Mouse (Mus musculus): ENCODE results near the gene Prkn.

Prkn gene

GRCm38 (mm10) chr17:10840148-10840707, at the start of gene Prkn, which contains the start of gene Pacrg:
Gene Prkn, plus strand, starts transcription at chr17:10840384.
Gene Pacrg, minus strand, starts transcription at chr17:10840311.
- peak; percentile 98 for DNase-seq

- no peak for DNase-seq
Measured at GRCm38 (mm10) chr17:10791661-10792060, 48.5 kb upstream of the Prkn start.

- no peak for DNase-seq
Measured at GRCm38 (mm10) chr17:10806692-10807091, 33.5 kb upstream of the Prkn start.

GRCm38 (mm10) chr17:10807261-10807998, 32.8 kb upstream of the Prkn start:
- DNase-seq, result no peak

GRCm38 (mm10) chr17:10808571-10808970, 31.6 kb upstream of the Prkn start:
- DNase-seq, result no peak

GRCm38 (mm10) chr17:10818971-10819370, 21.2 kb upstream of the Prkn start:
- DNase-seq, result no peak

GRCm38 (mm10) chr17:10840731-10841201, 582 bp downstream of the Prkn start:
- DNase-seq, result peak; percentile 24

GRCm38 (mm10) chr17:10854207-10854606, 14.0 kb downstream of the Prkn start:
- DNase-seq, result no peak

GRCm38 (mm10) chr17:10874208-10875187, 34.3 kb downstream of the Prkn start:
- DNase-seq, result no peak

- DNase-seq, result no peak
Measured at GRCm38 (mm10) chr17:10878986-10879385, 38.8 kb downstream of the Prkn start.

GRCm38 (mm10) chr17:10882260-10882659, 42.1 kb downstream of the Prkn start:
- DNase-seq, result no peak

GRCm38 (mm10) chr17:10887924-10888323, 47.7 kb downstream of the Prkn start:
- DNase-seq, result no peak

GRCm38 (mm10) chr17:10901686-10902228, 61.6 kb downstream of the Prkn start:
- DNase-seq, result no peak

- DNase-seq, result no peak
Measured at GRCm38 (mm10) chr17:10936698-10937097, 96.5 kb downstream of the Prkn start.

- DNase-seq, result no peak
Measured at GRCm38 (mm10) chr17:10937844-10938243, 97.7 kb downstream of the Prkn start.

- DNase-seq, result no peak
Measured at GRCm38 (mm10) chr17:10938755-10939154, 98.6 kb downstream of the Prkn start.

- DNase-seq, result no peak
Measured at GRCm38 (mm10) chr17:10946552-10946951, 106.4 kb downstream of the Prkn start.

- DNase-seq, result no peak
Measured at GRCm38 (mm10) chr17:10947614-10948013, 107.4 kb downstream of the Prkn start.

GRCm38 (mm10) chr17:10959066-10959864, 119.1 kb downstream of the Prkn start:
- no peak for DNase-seq

GRCm38 (mm10) chr17:10962151-10962550, 122.0 kb downstream of the Prkn start:
- no peak for DNase-seq

GRCm38 (mm10) chr17:10982136-10982535, 142.0 kb downstream of the Prkn start:
- DNase-seq, result no peak

- DNase-seq, result no peak
Measured at GRCm38 (mm10) chr17:10987040-10987439, 146.9 kb downstream of the Prkn start.

Measured in thymus, postnatal 14 days (tissue).